Mouse (Mus musculus): ENCODE measurements at regions not wholly inside any gene's neighbourhood (a gene's known extent, or its start where the extent isn't known, plus 50 kb on each side); places are given as distances from the start of the nearest gene placed in this dataset.

- DNase-seq (ENCODE audit: low read depth, low spot score): no peak
Measured at GRCm38 (mm10) chr5:82472146-82472545, 882.8 kb downstream of the Tecrl start.

- DNase-seq (ENCODE audit: low read depth, low spot score): no peak
Measured at GRCm38 (mm10) chr5:82464272-82464671, 890.7 kb downstream of the Tecrl start.

GRCm38 (mm10) chr5:82441288-82441687 lies 913.7 kb downstream of the Tecrl start:
- DNase-seq (ENCODE audit: low read depth, low spot score): no peak

GRCm38 (mm10) chr5:82440126-82440525 lies 914.9 kb downstream of the Tecrl start:
- DNase-seq (ENCODE audit: low read depth, low spot score): no peak

GRCm38 (mm10) chr5:82420396-82420795 lies 934.6 kb downstream of the Tecrl start:
- no peak for DNase-seq (ENCODE audit: low read depth, low spot score)

DNA sequence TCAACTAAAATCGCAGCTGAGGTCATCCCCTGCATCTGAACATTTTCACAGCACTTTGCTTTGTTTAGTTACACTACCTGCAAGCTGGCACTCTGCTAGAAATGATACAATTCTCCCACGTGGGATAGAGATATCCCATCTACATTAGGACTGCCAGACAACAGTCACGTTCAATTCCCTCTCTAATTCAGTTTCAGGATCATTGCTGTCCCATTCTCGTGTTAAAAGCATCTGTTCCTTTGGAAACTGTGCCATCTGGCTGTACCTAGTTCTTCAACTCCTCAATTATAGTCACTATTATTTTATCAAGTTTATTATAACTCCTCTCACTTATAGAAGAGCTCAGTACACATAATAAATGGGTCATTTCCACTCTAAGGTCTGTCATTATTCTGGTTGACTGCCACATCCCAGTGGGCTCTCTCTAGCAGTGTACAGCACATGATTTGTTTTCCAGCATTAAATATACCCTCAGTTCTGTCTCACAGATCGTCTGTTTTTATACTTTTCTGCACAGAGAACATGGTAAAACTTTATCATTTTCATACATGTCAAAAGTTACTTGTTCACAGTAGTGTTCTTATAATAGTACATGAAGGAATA lies 958.3 kb downstream of the Tecrl start:
- no peak for DNase-seq (ENCODE audit: low read depth, low spot score)

- DNase-seq (ENCODE audit: low read depth, low spot score): peak; percentile 57
Measured at GRCm38 (mm10) chr5:82361624-82362023, 993.4 kb downstream of the Tecrl start.

- no peak for DNase-seq (ENCODE audit: low read depth, low spot score)
Measured at GRCm38 (mm10) chr5:82356336-82356735, 998.7 kb downstream of the Tecrl start.

GRCm38 (mm10) chr5:82351089-82351488 lies 1003.9 kb downstream of the Tecrl start:
- DNase-seq (ENCODE audit: low read depth, low spot score): no peak

DNA sequence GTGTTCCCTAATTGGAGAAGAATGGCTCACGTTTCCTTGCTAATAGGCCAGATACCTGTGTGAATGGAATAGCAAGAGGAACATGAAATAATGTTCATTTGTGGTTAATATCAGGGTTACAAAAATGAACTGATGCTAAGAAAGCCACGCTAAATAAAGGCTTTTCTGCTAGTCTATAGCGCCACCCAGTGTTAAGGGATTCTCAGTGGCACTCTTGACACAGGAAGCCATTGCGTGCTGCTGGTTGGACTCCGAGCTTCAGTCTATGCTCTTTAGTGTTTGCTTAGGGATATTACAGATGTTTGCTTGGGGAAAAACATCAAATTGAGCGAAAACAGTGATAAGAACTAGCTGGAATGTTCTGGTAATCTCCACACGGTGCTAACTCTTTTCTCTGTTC lies 1008.3 kb downstream of the Tecrl start:
- peak; percentile 91 for DNase-seq (ENCODE audit: low read depth, low spot score)

GRCm38 (mm10) chr5:82324354-82324753 lies 1030.6 kb downstream of the Tecrl start:
- DNase-seq (ENCODE audit: low read depth, low spot score): no peak

- DNase-seq (ENCODE audit: low read depth, low spot score): no peak
Measured at GRCm38 (mm10) chr5:82319709-82320333, 1035.2 kb downstream of the Tecrl start.

DNA sequence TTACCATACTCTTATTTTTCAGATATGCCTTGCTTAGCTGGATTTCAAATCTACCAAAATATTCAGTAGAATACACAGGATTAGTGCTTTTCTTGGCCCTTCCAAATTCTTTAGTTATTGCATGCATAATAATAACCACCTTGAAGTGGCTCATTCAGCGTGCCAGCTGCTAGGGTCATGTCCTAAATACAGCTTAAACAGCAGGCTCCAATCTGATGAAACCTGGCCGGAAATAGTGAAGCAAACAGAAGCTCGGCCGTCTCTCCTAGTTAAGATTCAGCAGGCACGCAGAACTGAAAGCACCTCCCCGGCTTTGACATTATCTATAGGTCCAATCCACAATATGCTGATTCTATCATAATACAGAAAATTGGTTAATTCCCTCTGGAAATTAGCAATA lies 1042.9 kb downstream of the Tecrl start:
- peak; percentile 14 for DNase-seq (ENCODE audit: low read depth, low spot score)

DNA sequence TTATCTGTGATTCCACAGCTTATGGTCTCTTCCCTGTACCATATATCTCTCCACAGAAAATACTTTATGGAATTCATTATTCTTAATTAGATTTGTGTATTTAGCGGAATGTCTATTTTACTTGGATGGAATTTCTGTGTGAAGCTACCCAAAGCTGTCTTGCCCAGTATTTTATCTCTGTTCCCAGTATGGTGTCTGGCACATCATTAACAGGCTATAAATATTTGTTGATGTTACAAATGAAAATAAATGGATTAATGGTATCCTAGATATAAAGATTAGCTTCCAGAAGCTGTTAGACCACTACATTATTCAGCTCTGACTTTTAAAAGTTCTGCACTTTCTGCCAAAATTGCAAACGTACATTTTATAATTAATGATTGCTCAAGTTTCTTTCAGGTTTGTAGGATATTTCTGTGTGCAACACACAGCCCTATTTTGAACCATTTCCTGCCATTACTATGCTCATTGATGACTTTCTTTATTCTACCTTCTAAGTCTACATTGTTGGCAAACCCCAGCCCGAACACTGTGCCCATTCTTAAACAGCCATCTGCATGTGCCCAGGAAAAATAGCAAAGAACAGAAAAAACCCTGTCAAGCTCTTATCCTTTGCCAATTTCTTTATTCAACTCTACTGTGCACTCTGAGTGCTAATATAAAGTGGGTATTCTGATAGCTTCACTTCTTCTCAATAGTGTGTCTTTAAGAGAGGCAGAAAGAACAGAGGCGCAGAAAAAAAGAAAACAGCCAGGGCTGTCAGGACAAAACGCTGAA lies 1066.7 kb downstream of the Tecrl start:
- DNase-seq (ENCODE audit: low read depth, low spot score): no peak

- DNase-seq (ENCODE audit: low read depth, low spot score): no peak
Measured at GRCm38 (mm10) chr5:82253356-82254104, 1101.5 kb downstream of the Tecrl start.

DNA sequence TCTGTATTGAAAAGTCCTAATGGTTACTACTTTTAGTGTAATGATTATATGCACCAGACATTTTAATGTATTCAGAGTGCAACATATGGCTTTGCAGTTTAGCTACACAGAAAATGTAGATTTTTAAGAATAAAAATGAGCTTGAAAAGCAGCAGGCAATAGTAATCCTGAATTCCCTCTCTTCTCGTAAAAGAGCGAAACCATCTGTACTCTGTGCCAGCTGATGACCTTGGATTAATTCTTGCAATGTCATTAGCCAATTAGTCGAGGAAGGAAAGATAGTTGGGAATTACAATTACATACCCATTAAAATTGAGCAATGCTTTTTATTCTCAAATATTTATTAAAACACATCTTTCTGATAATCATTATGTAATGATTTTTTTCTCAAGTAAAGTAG lies 1128.7 kb downstream of the Tecrl start:
- no peak for DNase-seq (ENCODE audit: low read depth, low spot score)

DNA sequence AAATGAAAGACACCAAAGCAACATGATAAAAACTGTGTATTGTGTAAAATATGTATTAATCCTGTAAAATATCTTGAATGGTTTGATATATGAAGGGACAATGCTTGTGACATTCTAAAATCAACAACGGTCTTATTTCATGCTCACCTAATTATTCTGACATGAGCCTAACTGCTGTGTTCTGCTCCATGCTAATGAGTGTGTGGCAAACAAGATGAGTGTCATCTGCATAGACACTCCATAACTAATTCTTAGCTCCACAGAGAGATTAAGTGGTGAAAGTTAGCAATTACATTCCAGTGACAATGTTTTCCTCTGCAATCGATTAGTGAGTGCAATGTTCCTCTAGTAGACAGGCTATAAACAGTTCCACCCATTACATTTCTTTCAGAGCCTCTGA lies 1131.4 kb downstream of the Tecrl start:
- DNase-seq (ENCODE audit: low read depth, low spot score): no peak

DNA sequence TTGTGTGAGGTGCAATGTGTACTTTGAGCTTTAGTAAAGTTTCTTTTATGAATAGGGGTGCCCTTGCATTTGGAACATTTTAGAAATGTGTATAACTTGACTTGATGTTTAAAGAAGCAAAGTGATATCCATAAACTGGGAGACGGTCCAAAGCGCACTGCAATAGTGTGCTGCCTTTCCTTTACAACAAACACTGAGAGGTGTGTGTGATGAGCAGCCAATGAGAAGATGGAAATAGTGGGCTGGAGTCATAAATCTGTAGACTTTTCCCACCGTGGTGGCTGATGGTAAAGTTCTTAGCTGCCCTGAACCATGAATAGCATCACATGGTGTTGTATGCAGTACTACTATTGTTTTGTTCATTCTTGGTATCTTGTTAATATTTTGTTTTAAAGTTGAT lies 1151.4 kb downstream of the Tecrl start:
- DNase-seq (ENCODE audit: low read depth, low spot score): no peak
